Mouse (Mus musculus): ENCODE measurements around the gene Gm20388. TPM values are rescaled to one million over a fixed set of nuclear protein-coding genes. Genes with fewer than 3 reads are reported as not detected.

The Gm20388 gene
- polyA plus RNA-seq, 1 experiment from 2014 or later: 4.4 TPM

GRCm38 (mm10) chr8:122856288-122856687 is 2945.6 kb downstream of the Gm20388 start:
- Histone ChIP-seq H3K9me3 (no peaks in the 10 kb centered on the region), H3K27me3 (no peaks in the 10 kb centered on the region), H3K4me2 (replicated peaks) (no peak overlapping the region), H3K9ac (replicated peaks) (no peak overlapping the region), H3K4me1 (replicated peaks) (peaks cover 13% of the 10 kb centered on the region), H3K27ac (no peak overlapping the region), H3K4me3 (replicated peaks) (no peak overlapping the region), H3K36me3 (no peaks in the 10 kb centered on the region)
- 86% methylated on average over 8 of the region's 8 CpGs for WGBS
- ATAC-seq: no peak

GRCm38 (mm10) chr8:122859843-122860242 is 2949.2 kb downstream of the Gm20388 start:
- H3K4me2 ChIP-seq (replicated peaks): no peak overlapping the region
- H3K4me1 ChIP-seq (replicated peaks): 0 out of 2 replicates have a peak, but pooled peaks cover 6% of the 10 kb centered on the region
- H3K36me3 ChIP-seq: no peaks in the 10 kb centered on the region
- H3K4me3 ChIP-seq (replicated peaks): no peak overlapping the region
- peaks cover 12% of the 10 kb centered on the region for H3K9me3 ChIP-seq
- H3K9ac ChIP-seq (replicated peaks): no peak overlapping the region
- ATAC-seq: no peak
- no peaks in the 10 kb centered on the region for H3K27me3 ChIP-seq
- 64% methylated on average over 13 of the region's 13 CpGs for WGBS
- H3K27ac ChIP-seq: no peak overlapping the region

GRCm38 (mm10) chr8:122864719-122865129 is 2954.1 kb downstream of the Gm20388 start:
- Histone ChIP-seq H3K27ac (no peak overlapping the region), H3K36me3 (no peaks in the 10 kb centered on the region), H3K27me3 (no peaks in the 10 kb centered on the region), H3K4me3 (replicated peaks) (peak overlapping the region; percentile 25), H3K9ac (replicated peaks) (peak overlapping the region; percentile 44), H3K4me1 (replicated peaks) (0 out of 2 replicates have a peak, but pooled peaks cover 10% of the 10 kb centered on the region), H3K9me3 (peaks cover 22% of the 10 kb centered on the region), H3K4me2 (replicated peaks) (peak overlapping the region; percentile 52)
- ATAC-seq: peak; percentile 54; the same call in 1 of the 2 replicates
- WGBS: 49% methylated on average over 26 of the region's 26 CpGs

DNA sequence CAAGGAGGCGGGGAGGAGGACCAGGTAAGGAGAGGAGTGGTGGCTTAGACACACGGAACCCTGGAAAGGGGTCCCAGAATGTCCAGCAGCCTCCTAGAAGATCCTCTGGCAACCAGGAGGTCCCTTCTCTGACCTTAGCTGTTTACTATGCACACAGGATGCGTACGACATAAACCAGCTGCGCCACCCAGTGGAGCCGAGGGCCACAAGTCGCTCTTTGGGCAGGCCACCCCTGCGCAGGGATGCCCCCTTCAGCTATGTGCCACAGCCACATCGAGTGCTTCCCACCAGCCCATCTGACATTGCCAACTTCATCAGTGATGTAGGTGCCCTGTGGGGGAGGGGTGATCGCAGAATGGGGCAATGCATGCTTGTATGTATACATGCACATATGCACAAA is 2954.8 kb downstream of the Gm20388 start:
- peak overlapping the region; percentile 25 for H3K4me3 ChIP-seq (replicated peaks)
- H3K36me3 ChIP-seq: no peaks in the 10 kb centered on the region
- 0 out of 2 replicates have a peak, but pooled peaks have one; percentile 15 for ATAC-seq
- 62% methylated on average over 10 of the region's 10 CpGs for WGBS
- peak overlapping the region; percentile 44 for H3K9ac ChIP-seq (replicated peaks)
- H3K4me1 ChIP-seq (replicated peaks): 0 out of 2 replicates have a peak, but pooled peaks cover 10% of the 10 kb centered on the region
- no peak overlapping the region for H3K27ac ChIP-seq
- H3K4me2 ChIP-seq (replicated peaks): peak overlapping the region; percentile 52
- peaks cover 22% of the 10 kb centered on the region for H3K9me3 ChIP-seq
- H3K27me3 ChIP-seq: no peaks in the 10 kb centered on the region

DNA sequence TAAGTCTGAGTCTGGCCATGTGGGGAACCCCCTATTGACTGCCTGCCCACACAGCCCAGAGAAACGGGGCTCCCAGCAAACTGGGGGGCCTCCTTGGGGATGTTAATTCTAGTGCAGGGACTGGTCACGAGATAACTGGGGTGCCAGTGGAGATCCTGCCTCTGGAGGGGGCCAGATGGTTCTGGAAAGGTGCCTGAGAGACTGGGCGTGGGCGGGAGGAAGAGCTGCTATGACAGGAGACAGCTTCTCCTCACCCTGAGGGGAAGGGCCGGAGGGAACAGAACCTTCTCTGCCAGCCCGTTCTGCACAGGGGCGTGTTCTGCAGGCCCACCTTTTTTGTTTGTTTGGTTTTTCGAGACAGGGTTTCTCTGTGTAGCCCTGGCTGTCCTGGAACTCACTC is 2955.6 kb downstream of the Gm20388 start:
- H3K4me1 ChIP-seq (replicated peaks): 0 out of 2 replicates have a peak, but pooled peaks cover 10% of the 10 kb centered on the region
- H3K4me2 ChIP-seq (replicated peaks): no peak overlapping the region
- no peak for ATAC-seq
- 86% methylated on average over 8 of the region's 8 CpGs for WGBS
- H3K27me3 ChIP-seq: no peaks in the 10 kb centered on the region
- no peak overlapping the region for H3K4me3 ChIP-seq (replicated peaks)
- no peaks in the 10 kb centered on the region for H3K36me3 ChIP-seq
- H3K9ac ChIP-seq (replicated peaks): no peak overlapping the region
- no peak overlapping the region for H3K27ac ChIP-seq
- peaks cover 22% of the 10 kb centered on the region for H3K9me3 ChIP-seq

- Histone ChIP-seq H3K9me3 (peaks cover 22% of the 10 kb centered on the region), H3K27ac (no peak overlapping the region), H3K4me1 (replicated peaks) (0 out of 2 replicates have a peak, but pooled peaks cover 10% of the 10 kb centered on the region), H3K27me3 (no peaks in the 10 kb centered on the region), H3K4me3 (replicated peaks) (no peak overlapping the region), H3K9ac (replicated peaks) (no peak overlapping the region), H3K4me2 (replicated peaks) (no peak overlapping the region), H3K36me3 (no peaks in the 10 kb centered on the region)
- WGBS: 85% methylated on average over 6 of the region's 6 CpGs
- ATAC-seq: no peak
Observed at GRCm38 (mm10) chr8:122867982-122868381, 2957.3 kb downstream of the Gm20388 start.

DNA sequence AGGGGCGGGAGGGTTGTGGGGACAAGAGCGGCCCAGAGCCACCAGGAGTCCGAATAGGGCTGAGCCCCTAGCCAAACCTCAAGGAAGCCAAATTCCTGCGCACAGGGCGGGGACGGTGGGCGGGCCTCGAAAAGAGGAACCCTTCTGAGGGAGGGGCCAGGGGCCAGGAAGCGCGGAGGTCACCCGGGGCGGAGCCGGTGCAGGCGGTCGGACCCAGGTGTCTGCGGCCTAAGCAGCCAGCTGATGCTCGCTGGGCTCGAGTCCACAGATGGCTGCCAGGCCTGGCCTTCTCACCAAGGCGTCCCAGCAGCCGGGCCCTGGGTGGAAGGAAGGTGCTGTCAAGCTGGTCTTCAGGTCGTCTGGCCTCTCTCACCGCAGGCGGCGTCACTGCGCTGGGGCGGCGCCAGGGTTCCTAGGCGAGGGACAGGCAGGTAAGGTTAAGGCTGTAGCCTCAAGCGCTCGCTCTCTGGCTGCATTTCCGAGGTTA is 2959.8 kb downstream of the Gm20388 start:
- no peaks in the 10 kb centered on the region for H3K4me1 ChIP-seq (replicated peaks)
- H3K27me3 ChIP-seq: no peaks in the 10 kb centered on the region
- no peak overlapping the region for H3K4me2 ChIP-seq (replicated peaks)
- H3K27ac ChIP-seq: no peak overlapping the region
- no peak for ATAC-seq
- 11% methylated on average over 31 of the region's 31 CpGs for WGBS
- H3K9me3 ChIP-seq: peaks cover 4% of the 10 kb centered on the region
- H3K36me3 ChIP-seq: no peaks in the 10 kb centered on the region
- no peak overlapping the region for H3K9ac ChIP-seq (replicated peaks)
- H3K4me3 ChIP-seq (replicated peaks): no peak overlapping the region

- H3K27ac ChIP-seq: no peak overlapping the region
- no peaks in the 10 kb centered on the region for H3K27me3 ChIP-seq
- ATAC-seq: no peak
- H3K4me2 ChIP-seq (replicated peaks): no peak overlapping the region
- no peaks in the 10 kb centered on the region for H3K36me3 ChIP-seq
- H3K4me3 ChIP-seq (replicated peaks): no peak overlapping the region
- no peak overlapping the region for H3K9ac ChIP-seq (replicated peaks)
- H3K4me1 ChIP-seq (replicated peaks): no peaks in the 10 kb centered on the region
- no peaks in the 10 kb centered on the region; the same call in 1 of the 2 replicates for H3K9me3 ChIP-seq
- WGBS: 61% methylated on average over 9 of the region's 9 CpGs
Observed at GRCm38 (mm10) chr8:122871663-122872062, 2961.0 kb downstream of the Gm20388 start.

GRCm38 (mm10) chr8:122873171-122873570 is 2962.5 kb downstream of the Gm20388 start:
- no peak overlapping the region for H3K27ac ChIP-seq
- H3K9me3 ChIP-seq: no peaks in the 10 kb centered on the region
- H3K4me1 ChIP-seq (replicated peaks): no peaks in the 10 kb centered on the region
- no peak overlapping the region for H3K4me2 ChIP-seq (replicated peaks)
- no peaks in the 10 kb centered on the region for H3K36me3 ChIP-seq
- no peak for ATAC-seq
- no peak overlapping the region for H3K9ac ChIP-seq (replicated peaks)
- no peak overlapping the region for H3K4me3 ChIP-seq (replicated peaks)
- WGBS: 71% methylated on average over 6 of the region's 6 CpGs
- no peaks in the 10 kb centered on the region for H3K27me3 ChIP-seq

- no peak overlapping the region for H3K9ac ChIP-seq (replicated peaks)
- 76% methylated on average over 5 of the region's 5 CpGs for WGBS
- ATAC-seq: no peak
- H3K27me3 ChIP-seq: no peaks in the 10 kb centered on the region
- H3K4me1 ChIP-seq (replicated peaks): no peaks in the 10 kb centered on the region
- H3K4me3 ChIP-seq (replicated peaks): no peak overlapping the region
- H3K27ac ChIP-seq: no peak overlapping the region
- no peaks in the 10 kb centered on the region for H3K36me3 ChIP-seq
- H3K4me2 ChIP-seq (replicated peaks): no peak overlapping the region
- no peaks in the 10 kb centered on the region for H3K9me3 ChIP-seq
Observed at GRCm38 (mm10) chr8:122875186-122875585, 2964.5 kb downstream of the Gm20388 start.

GRCm38 (mm10) chr8:122878231-122878630 is 2967.6 kb downstream of the Gm20388 start:
- no peak for ATAC-seq
- Histone ChIP-seq H3K4me1 (replicated peaks) (no peaks in the 10 kb centered on the region), H3K4me2 (replicated peaks) (no peak overlapping the region), H3K9ac (replicated peaks) (no peak overlapping the region), H3K9me3 (no peaks in the 10 kb centered on the region), H3K4me3 (replicated peaks) (no peak overlapping the region), H3K36me3 (peaks cover 17% of the 10 kb centered on the region), H3K27ac (no peak overlapping the region), H3K27me3 (no peaks in the 10 kb centered on the region)
- WGBS: 95% methylated on average over 3 of the region's 3 CpGs

- Histone ChIP-seq H3K9ac (replicated peaks) (no peak overlapping the region), H3K4me3 (replicated peaks) (no peak overlapping the region), H3K9me3 (no peaks in the 10 kb centered on the region), H3K4me2 (replicated peaks) (no peak overlapping the region), H3K27ac (no peak overlapping the region), H3K36me3 (peaks cover 37% of the 10 kb centered on the region), H3K27me3 (no peaks in the 10 kb centered on the region), H3K4me1 (replicated peaks) (no peaks in the 10 kb centered on the region)
- ATAC-seq: no peak
- WGBS: 63% methylated on average over 3 of the region's 3 CpGs
Observed at GRCm38 (mm10) chr8:122880302-122880701, 2969.7 kb downstream of the Gm20388 start.

GRCm38 (mm10) chr8:122883671-122884070 is 2973.0 kb downstream of the Gm20388 start:
- Histone ChIP-seq H3K9ac (replicated peaks) (no peak overlapping the region), H3K27ac (no peak overlapping the region), H3K4me1 (replicated peaks) (no peaks in the 10 kb centered on the region), H3K9me3 (no peaks in the 10 kb centered on the region), H3K4me2 (replicated peaks) (no peak overlapping the region), H3K4me3 (replicated peaks) (no peak overlapping the region), H3K27me3 (no peaks in the 10 kb centered on the region), H3K36me3 (peaks cover 70% of the 10 kb centered on the region)
- no peak for ATAC-seq
- 91% methylated on average over 10 of the region's 10 CpGs for WGBS

All from midbrain, embryonic 13.5 days (tissue).